Mouse (Mus musculus): ENCODE results near the gene 1700123O20Rik. TPM values are rescaled to one million over a fixed set of nuclear protein-coding genes. Genes with fewer than 3 reads are reported as not detected.

The 1700123O20Rik gene
- polyA plus RNA-seq, 1 experiment from 2014 or later, result 115 TPM

DNA sequence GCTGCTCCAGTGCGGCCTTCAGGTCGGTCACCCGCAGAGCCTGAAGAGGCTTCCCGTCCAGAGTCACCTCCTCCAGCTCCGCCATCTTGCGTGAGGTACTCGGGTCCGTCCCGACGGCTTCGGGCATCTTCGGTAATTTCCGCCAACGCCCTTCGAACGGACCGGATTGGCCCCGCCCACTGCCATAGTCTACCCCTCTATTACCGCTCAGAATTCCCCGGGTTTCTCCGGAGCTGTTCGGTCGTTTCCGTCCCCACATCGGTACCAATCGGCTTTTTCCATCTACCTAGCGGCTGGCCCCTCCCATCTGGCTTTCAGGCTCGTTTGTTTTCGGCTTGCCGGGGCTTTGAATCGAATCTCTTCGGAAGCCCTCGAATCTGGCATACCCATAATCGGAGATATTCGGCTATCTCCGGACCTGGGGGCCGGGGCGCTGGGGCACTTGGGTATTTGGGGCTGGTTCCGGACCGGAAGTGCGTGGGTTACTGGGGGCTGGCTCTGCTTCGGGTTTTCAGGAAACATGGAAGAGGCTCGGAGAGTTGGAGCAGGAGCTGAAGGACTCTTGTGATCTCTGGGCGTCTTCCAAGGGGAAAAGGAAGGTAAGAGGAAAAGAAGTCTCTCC is 617 bp downstream of the 1700123O20Rik start, which contains the start of gene Acin1:
TSS of gene Acin1 (minus strand) at position 410 of the 622 bp plus-strand sequence.
- Histone ChIP-seq H3K36me3 (replicated peaks) (peaks cover 54% of the 10 kb centered on the region), H3K27ac (replicated peaks) (peak within 1 kb of the TSS; percentile 93), H3K4me1 (peaks cover 26% of the 10 kb centered on the region), H3K9me3 (no peaks in the 10 kb centered on the region), H3K27me3 (replicated peaks; ENCODE audit: low read depth, poor library complexity, severe bottlenecking) (no peaks in the 10 kb centered on the region), H3K4me3 (peak within 1 kb of the TSS; percentile 75)
- DNase-seq (ENCODE audit: low spot score), result peak; percentile 99
- under 1% methylated on average over 44 of the region's 44 CpGs for whole genome bisulfite sequencing

DNA sequence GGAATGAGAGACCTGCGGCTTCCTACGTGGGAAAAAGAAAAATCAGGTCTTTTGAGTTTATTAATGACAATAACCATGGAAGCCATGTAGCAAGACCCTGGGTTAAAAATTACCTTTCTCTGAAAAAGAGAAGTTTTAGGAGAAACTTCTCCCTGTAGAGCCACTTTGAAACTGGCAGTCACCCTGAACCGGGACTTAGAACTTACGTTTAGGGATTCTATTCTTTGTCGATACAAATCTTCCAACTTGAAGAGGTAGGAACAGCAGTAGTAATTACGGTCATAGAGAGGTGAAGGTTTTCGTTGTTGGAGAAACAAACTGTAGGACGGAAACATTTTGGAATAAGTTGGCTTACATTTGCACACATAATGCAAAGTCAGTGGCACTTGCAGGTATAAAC is 1.2 kb downstream of the 1700123O20Rik start:
- no peak for DNase-seq (ENCODE audit: low spot score)
- peaks cover 48% of the 10 kb centered on the region for H3K36me3 ChIP-seq (replicated peaks)
- peaks cover 26% of the 10 kb centered on the region for H3K4me1 ChIP-seq
- H3K4me3 ChIP-seq, result peak overlapping the region; percentile 75
- no peaks in the 10 kb centered on the region for H3K27me3 ChIP-seq (replicated peaks; ENCODE audit: low read depth, poor library complexity, severe bottlenecking)
- H3K9me3 ChIP-seq, result no peaks in the 10 kb centered on the region
- 8% methylated on average over 8 of the region's 8 CpGs for WGBS
- peak overlapping the region; percentile 93 for H3K27ac ChIP-seq (replicated peaks)

DNA sequence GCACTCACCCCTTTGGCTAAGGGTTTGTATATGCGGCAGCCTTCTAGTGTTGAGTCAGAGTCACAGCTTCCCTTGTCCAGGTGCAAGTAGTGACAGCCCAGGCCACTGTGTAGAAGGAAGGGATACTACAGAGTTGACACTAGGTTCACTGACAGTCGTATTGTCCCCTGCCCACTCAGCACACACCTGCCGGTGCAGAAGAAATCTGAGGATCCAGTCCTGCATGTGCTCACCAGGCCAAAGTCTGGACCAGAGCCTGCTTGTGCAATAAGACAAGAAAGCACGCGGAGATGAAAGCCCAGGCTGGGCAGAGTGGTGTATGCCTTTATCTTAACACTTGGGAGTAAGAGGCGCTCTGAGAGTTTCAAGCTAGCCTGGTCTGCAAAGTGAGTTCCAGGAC is 9.0 kb downstream of the 1700123O20Rik start:
- 0 out of 2 replicates have a peak, but pooled peaks cover 3% of the 10 kb centered on the region for H3K4me1 ChIP-seq
- DNase-seq (ENCODE audit: low spot score), result no peak
- no peak overlapping the region for H3K4me3 ChIP-seq
- WGBS, result 80% methylated on average over 6 of the region's 6 CpGs
- peaks cover 37% of the 10 kb centered on the region for H3K36me3 ChIP-seq (replicated peaks)
- H3K9me3 ChIP-seq, result no peaks in the 10 kb centered on the region
- no peak overlapping the region for H3K27ac ChIP-seq (replicated peaks)
- H3K27me3 ChIP-seq (replicated peaks; ENCODE audit: low read depth, poor library complexity, severe bottlenecking), result no peaks in the 10 kb centered on the region

DNA sequence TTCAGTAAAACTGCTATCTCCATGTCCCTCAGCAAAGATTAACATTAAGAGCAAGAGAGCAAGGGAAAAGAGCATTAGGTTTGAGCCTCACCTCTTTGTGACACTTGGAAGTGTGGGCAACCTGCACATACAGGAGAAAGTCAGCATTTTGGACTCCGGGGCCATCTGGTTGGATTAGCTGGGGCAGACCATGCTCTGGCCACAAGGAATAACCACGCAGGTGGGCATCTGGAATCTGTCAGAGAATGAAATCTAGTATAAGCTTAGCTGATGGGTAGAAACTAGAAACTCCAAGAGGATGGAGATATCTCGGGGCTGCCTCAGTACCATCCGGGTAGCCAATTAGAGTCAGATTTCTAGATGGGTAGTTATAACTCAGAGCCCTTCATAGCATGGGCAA is 10.7 kb downstream of the 1700123O20Rik start:
- Histone ChIP-seq H3K4me1 (0 out of 2 replicates have a peak, but pooled peaks cover 3% of the 10 kb centered on the region), H3K27me3 (replicated peaks; ENCODE audit: low read depth, poor library complexity, severe bottlenecking) (0 out of 2 replicates have a peak, but pooled peaks cover 3% of the 10 kb centered on the region), H3K36me3 (replicated peaks) (peaks cover 25% of the 10 kb centered on the region), H3K4me3 (no peak overlapping the region), H3K9me3 (no peaks in the 10 kb centered on the region), H3K27ac (replicated peaks) (no peak overlapping the region)
- 87% methylated on average over 4 of the region's 4 CpGs for WGBS
- DNase-seq (ENCODE audit: low spot score), result no peak

GRCm38 (mm10) chr14:54698733-54699132 is 12.7 kb downstream of the 1700123O20Rik start, which contains the start of gene Gm29776:
Gene Gm29776, minus strand, starts transcription at chr14:54698833.
- 76% methylated on average over 4 of the region's 4 CpGs for whole genome bisulfite sequencing
- 0 out of 2 replicates have a peak, but pooled peaks cover 3% of the 10 kb centered on the region for H3K4me1 ChIP-seq
- no peak for DNase-seq (ENCODE audit: low spot score)
- H3K36me3 ChIP-seq (replicated peaks), result peaks cover 10% of the 10 kb centered on the region
- peaks cover 14% of the 10 kb centered on the region; the same call in 1 of the 2 replicates for H3K27me3 ChIP-seq (replicated peaks; ENCODE audit: low read depth, poor library complexity, severe bottlenecking)
- no peak within 1 kb of the TSS for H3K27ac ChIP-seq (replicated peaks)
- no peaks in the 10 kb centered on the region for H3K9me3 ChIP-seq
- H3K4me3 ChIP-seq, result no peak within 1 kb of the TSS

DNA sequence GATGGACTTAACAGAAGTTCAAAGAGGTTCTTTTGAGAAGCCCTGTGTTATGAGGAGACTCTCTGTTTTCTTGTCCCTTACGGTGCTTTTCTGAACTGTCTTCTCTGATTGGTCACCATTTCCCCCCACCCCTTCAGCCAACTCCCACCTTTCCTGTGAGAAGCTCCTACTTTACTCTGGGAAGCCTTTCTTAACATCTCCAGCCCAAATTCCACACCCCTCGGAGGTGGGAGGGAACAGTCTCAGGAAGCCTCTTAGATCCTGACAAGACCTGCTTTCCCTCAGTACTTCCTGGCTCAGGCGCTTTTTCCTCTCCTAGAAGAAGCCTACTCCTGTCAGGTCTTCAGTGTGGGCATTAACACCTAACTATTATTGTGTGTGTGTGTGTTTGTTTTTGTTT is 13.6 kb downstream of the 1700123O20Rik start:
- Histone ChIP-seq H3K27ac (replicated peaks) (no peak overlapping the region), H3K4me1 (0 out of 2 replicates have a peak, but pooled peaks cover 3% of the 10 kb centered on the region), H3K36me3 (replicated peaks) (0 out of 2 replicates have a peak, but pooled peaks cover 3% of the 10 kb centered on the region), H3K27me3 (replicated peaks; ENCODE audit: low read depth, poor library complexity, severe bottlenecking) (peaks cover 14% of the 10 kb centered on the region; the same call in 1 of the 2 replicates), H3K4me3 (no peak overlapping the region), H3K9me3 (no peaks in the 10 kb centered on the region)
- 56% methylated on average over 3 of the region's 3 CpGs for WGBS
- DNase-seq (ENCODE audit: low spot score), result no peak

- WGBS, result 8% methylated on average over 6 of the region's 6 CpGs
- Histone ChIP-seq H3K4me1 (0 out of 2 replicates have a peak, but pooled peaks cover 3% of the 10 kb centered on the region), H3K27ac (replicated peaks) (no peak overlapping the region), H3K36me3 (replicated peaks) (no peaks in the 10 kb centered on the region), H3K9me3 (no peaks in the 10 kb centered on the region), H3K27me3 (replicated peaks; ENCODE audit: low read depth, poor library complexity, severe bottlenecking) (peaks cover 14% of the 10 kb centered on the region; the same call in 1 of the 2 replicates), H3K4me3 (no peak overlapping the region)
- peak; percentile 82 for DNase-seq (ENCODE audit: low spot score)
These were observed 15.3 kb downstream of the 1700123O20Rik start for GRCm38 (mm10) chr14:54701298-54701697.

DNA sequence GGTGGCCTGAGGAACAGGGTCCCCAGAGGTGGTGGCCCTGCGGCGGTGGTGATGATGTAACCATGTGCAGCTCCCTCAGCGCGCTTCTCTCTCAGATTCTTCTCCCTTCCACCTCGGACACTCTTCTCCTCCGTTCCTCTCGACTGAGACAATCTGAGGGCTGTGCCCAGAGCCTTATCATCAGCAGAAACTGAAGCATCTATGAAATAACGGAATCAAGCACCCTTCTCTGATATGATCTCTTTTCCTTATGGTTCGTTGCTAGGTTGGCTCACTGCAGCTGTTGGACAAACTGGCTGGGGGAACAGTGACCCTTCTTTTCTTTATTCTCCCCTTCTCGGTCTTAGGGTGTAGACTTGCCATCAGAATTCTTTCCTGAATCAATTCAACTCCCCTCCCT is 17.2 kb downstream of the 1700123O20Rik start:
- Histone ChIP-seq H3K27ac (replicated peaks) (no peak overlapping the region), H3K9me3 (no peaks in the 10 kb centered on the region), H3K27me3 (replicated peaks; ENCODE audit: low read depth, poor library complexity, severe bottlenecking) (peaks cover 14% of the 10 kb centered on the region; the same call in 1 of the 2 replicates), H3K4me3 (no peak overlapping the region), H3K4me1 (peaks cover 9% of the 10 kb centered on the region), H3K36me3 (replicated peaks) (no peaks in the 10 kb centered on the region)
- 69% methylated on average over 10 of the region's 10 CpGs for WGBS
- DNase-seq (ENCODE audit: low spot score), result no peak

- no peak for DNase-seq (ENCODE audit: low spot score)
- H3K4me1 ChIP-seq, result peaks cover 10% of the 10 kb centered on the region
- no peak overlapping the region for H3K27ac ChIP-seq (replicated peaks)
- H3K36me3 ChIP-seq (replicated peaks), result no peaks in the 10 kb centered on the region
- no peaks in the 10 kb centered on the region for H3K9me3 ChIP-seq
- WGBS, result 53% methylated on average over 5 of the region's 5 CpGs
- peaks cover 20% of the 10 kb centered on the region; the same call in 1 of the 2 replicates for H3K27me3 ChIP-seq (replicated peaks; ENCODE audit: low read depth, poor library complexity, severe bottlenecking)
- H3K4me3 ChIP-seq, result no peak overlapping the region
These were observed 19.8 kb downstream of the 1700123O20Rik start for GRCm38 (mm10) chr14:54705844-54706243.

DNA sequence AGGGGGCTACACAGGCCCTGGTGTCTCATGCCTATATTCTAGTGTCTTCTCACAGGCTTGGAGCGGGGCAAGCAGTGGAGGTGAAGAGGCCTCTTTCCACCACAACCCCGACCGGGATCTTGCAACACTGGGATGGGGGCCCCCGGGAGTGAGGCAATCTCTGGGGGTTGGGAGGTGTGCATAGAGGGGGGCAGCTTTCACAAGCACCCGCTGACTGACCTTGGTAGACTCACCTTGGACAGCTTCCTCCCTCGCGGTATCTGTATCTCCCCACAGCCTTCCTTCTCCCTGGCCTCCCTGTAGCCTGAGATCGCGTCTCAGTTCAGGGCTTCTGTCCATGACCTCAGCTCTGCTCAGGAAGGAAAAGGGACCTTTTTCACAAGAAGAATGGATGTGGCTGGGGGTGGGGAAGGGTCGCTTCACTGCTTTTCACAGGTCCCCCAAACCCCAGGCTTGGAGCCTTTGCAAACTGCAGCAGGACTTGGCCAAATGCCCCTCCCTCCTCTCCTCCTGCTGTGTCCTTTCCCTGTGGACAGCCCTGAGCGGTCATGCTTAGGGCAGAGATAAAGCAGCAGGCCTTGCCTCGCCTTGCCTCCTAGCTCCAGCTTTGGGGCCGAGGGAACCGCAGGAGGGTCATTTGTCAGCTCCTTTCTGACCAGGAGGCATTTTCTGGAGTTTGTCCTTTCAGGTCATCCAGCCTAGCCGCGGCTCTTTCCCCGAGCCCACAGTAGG is 20.7 kb downstream of the 1700123O20Rik start:
- Histone ChIP-seq H3K27me3 (replicated peaks; ENCODE audit: low read depth, poor library complexity, severe bottlenecking) (peaks cover 23% of the 10 kb centered on the region; the same call in 1 of the 2 replicates), H3K9me3 (no peaks in the 10 kb centered on the region), H3K27ac (replicated peaks) (no peak overlapping the region), H3K4me3 (no peak overlapping the region), H3K4me1 (peaks cover 10% of the 10 kb centered on the region), H3K36me3 (replicated peaks) (no peaks in the 10 kb centered on the region)
- 55% methylated on average over 17 of the region's 17 CpGs for WGBS
- no peak for DNase-seq (ENCODE audit: low spot score)

GRCm38 (mm10) chr14:54709054-54709453 is 23.0 kb downstream of the 1700123O20Rik start:
- H3K4me1 ChIP-seq, result peaks cover 19% of the 10 kb centered on the region
- no peak overlapping the region for H3K4me3 ChIP-seq
- no peak overlapping the region for H3K27ac ChIP-seq (replicated peaks)
- no peaks in the 10 kb centered on the region for H3K9me3 ChIP-seq
- H3K27me3 ChIP-seq (replicated peaks; ENCODE audit: low read depth, poor library complexity, severe bottlenecking), result 0 out of 2 replicates have a peak, but pooled peaks cover 14% of the 10 kb centered on the region
- H3K36me3 ChIP-seq (replicated peaks), result no peaks in the 10 kb centered on the region
- no peak for DNase-seq (ENCODE audit: low spot score)
- 84% methylated on average over 9 of the region's 9 CpGs for WGBS

GRCm38 (mm10) chr14:54712074-54712473 is 26.1 kb downstream of the 1700123O20Rik start, which contains the start of gene Cebpe:
Gene Cebpe, minus strand, starts transcription at chr14:54712174.
- Histone ChIP-seq H3K4me3 (no peak within 1 kb of the TSS), H3K27me3 (replicated peaks; ENCODE audit: low read depth, poor library complexity, severe bottlenecking) (peaks cover 27% of the 10 kb centered on the region), H3K4me1 (peaks cover 25% of the 10 kb centered on the region), H3K27ac (replicated peaks) (peak within 1 kb of the TSS; percentile 31; the same call in 1 of the 2 replicates), H3K9me3 (no peaks in the 10 kb centered on the region), H3K36me3 (replicated peaks) (no peaks in the 10 kb centered on the region)
- 87% methylated on average over 7 of the region's 7 CpGs for WGBS
- DNase-seq (ENCODE audit: low spot score), result no peak

All from embryonic facial prominence, embryonic 10.5 days (tissue).